Mouse (Mus musculus): ENCODE data around the gene Cd274. TPM values are rescaled to one million over a fixed set of nuclear protein-coding genes. Genes with fewer than 3 reads are reported as not detected.

The Cd274 gene
- polyA plus RNA-seq, 1 experiment from 2014 or later = 0.76 TPM

DNA sequence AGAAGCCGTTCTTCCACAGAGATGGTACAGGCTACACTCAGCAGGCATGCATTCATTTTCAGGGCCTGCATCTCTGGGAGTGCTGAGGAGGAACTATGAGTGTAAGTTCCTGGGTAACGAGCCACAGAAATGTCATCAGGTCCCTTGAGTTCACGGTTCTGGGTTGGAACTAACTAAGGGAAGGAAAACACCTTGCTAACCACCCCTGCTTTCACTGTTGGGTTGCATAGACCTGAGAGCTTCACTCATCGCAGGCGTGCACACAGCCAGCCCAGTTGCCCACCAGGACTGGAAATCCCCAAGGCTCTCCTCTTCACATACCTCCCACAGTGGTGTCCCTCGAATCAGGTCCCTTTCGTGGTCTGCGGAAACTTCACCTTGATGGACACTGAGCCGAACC lies 7.7 kb downstream of the Cd274 start:
- H3K4me2 ChIP-seq = no peak overlapping the region
- no peak for ATAC-seq (ENCODE audit: insufficient read depth)
- H3K27me3 ChIP-seq = no peaks in the 10 kb centered on the region
- H3K36me3 ChIP-seq (replicated peaks) = no peaks in the 10 kb centered on the region
- H3K4me3 ChIP-seq (replicated peaks) = no peak overlapping the region
- peaks cover 12% of the 10 kb centered on the region for H3K4me1 ChIP-seq (replicated peaks)
- H3K9ac ChIP-seq = no peak overlapping the region
- no peaks in the 10 kb centered on the region for H3K9me3 ChIP-seq (replicated peaks)
- no peak overlapping the region for H3K27ac ChIP-seq (replicated peaks)
- 81% methylated on average over 9 of the region's 9 CpGs for whole genome bisulfite sequencing (ENCODE audit: insufficient replicate concordance)

DNA sequence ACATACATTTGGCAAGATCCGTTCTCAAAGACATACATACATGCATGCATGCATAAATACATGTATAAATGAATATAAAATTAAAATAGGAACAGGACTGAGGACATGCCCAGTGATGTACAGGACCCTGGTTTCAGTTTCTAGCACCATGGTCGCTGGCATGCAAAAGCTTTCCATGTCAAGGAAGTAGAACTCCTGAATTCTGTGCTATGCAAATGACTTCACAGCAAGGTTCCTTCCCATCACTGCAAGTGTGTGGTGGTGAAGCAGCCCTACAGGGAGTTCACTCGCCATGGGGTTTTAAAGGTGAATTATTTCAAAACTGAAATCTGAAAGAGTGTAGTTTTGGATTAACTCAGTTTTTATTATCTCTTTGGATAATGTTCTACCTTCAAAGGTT lies 9.1 kb downstream of the Cd274 start:
- 65% methylated on average over 3 of the region's 3 CpGs for WGBS (ENCODE audit: insufficient replicate concordance)
- ATAC-seq (ENCODE audit: insufficient read depth) = no peak

DNA sequence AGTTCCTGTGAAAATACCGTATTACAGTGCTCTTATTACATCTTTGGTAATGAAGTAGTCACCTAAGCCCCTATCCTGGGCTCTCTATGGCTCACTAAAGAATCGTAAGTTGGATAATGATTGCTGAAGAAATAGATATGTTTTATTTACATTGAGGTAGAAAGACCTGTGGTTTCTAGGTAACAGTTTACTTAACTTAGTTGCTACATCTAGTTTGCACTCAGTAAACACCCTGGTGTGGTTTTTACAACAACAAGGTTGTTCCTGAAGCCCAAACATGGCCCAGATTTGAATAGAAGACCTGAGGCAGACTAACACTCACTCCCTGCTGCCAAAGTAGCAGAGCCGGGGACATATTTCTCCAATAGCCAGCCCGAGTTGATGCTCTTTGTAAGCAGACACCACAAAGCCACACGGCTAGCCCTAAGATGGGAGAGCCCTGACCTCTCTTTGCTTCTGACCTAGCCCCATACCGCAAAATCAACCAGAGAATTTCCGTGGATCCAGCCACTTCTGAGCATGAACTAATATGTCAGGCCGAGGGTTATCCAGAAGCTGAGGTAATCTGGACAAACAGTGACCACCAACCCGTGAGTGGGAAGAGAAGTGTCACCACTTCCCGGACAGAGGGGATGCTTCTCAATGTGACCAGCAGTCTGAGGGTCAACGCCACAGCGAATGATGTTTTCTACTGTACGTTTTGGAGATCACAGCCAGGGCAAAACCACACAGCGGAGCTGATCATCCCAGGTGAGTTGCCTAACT lies 12.8 kb downstream of the Cd274 start:
- H3K9ac ChIP-seq = no peak overlapping the region
- H3K9me3 ChIP-seq (replicated peaks) = no peaks in the 10 kb centered on the region
- no peak for ATAC-seq (ENCODE audit: insufficient read depth)
- H3K27ac ChIP-seq (replicated peaks) = no peak overlapping the region
- no peaks in the 10 kb centered on the region for H3K27me3 ChIP-seq
- no peaks in the 10 kb centered on the region for H3K36me3 ChIP-seq (replicated peaks)
- H3K4me2 ChIP-seq = no peak overlapping the region
- 69% methylated on average over 14 of the region's 14 CpGs for WGBS (ENCODE audit: insufficient replicate concordance)
- no peak overlapping the region for H3K4me3 ChIP-seq (replicated peaks)
- 0 out of 2 replicates have a peak, but pooled peaks cover 10% of the 10 kb centered on the region for H3K4me1 ChIP-seq (replicated peaks)

More for the DNA sequence above, 9.1 kb downstream of the Cd274 start:
- no peaks in the 10 kb centered on the region for H3K27me3 ChIP-seq
- no peaks in the 10 kb centered on the region for H3K36me3 ChIP-seq (replicated peaks)
- no peak overlapping the region for H3K9ac ChIP-seq
- no peak overlapping the region for H3K4me2 ChIP-seq
- no peak overlapping the region for H3K4me3 ChIP-seq (replicated peaks)
- no peak overlapping the region for H3K27ac ChIP-seq (replicated peaks)
- H3K4me1 ChIP-seq (replicated peaks) = peaks cover 13% of the 10 kb centered on the region
- no peaks in the 10 kb centered on the region for H3K9me3 ChIP-seq (replicated peaks)

DNA sequence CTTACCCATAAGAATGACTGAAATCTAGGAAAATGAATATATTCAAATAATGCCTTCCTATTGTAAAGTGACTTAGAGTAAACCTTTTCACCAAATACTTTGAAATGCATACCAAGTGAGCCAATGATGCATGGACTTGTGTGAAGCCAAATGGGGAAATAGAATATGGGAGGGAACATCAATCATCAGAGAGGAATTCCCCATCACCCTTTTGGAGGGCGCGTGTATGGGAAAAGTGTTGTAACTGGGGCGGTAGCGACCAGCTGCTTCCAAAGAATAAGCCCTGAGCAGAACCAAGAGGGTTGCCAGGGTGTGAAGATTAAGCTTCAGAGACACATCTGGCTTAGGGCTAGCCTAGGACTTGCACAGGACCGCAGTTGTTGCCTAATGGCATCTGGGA lies 16.1 kb downstream of the Cd274 start:
- WGBS (ENCODE audit: insufficient replicate concordance) = 77% methylated on average over 5 of the region's 5 CpGs
- H3K4me3 ChIP-seq (replicated peaks) = no peak overlapping the region

DNA sequence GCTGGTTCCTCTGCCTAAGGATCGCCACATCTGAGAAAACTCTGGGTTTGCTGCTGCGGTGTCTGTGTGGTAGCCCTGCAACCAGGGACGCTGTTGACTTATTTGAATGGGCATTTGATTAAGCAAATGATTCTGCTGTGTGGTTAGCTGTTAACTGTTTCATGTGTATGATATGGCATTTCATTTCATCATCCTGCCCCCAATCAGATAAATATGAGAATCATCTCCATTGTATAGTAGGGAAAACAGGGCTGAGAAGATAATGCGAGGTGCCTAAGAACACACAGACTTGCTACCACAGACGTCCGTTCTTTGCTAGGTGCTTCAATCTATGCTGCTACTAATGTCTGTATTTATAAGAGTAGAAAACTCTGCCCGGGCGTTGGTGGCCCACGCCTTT lies 17.2 kb downstream of the Cd274 start:
- no peaks in the 10 kb centered on the region for H3K36me3 ChIP-seq (replicated peaks)
- 0 out of 2 replicates have a peak, but pooled peaks cover 10% of the 10 kb centered on the region for H3K4me1 ChIP-seq (replicated peaks)
- 69% methylated on average over 9 of the region's 9 CpGs for WGBS (ENCODE audit: insufficient replicate concordance)
- no peaks in the 10 kb centered on the region for H3K27me3 ChIP-seq
- H3K27ac ChIP-seq (replicated peaks) = no peak overlapping the region
- no peak overlapping the region for H3K4me2 ChIP-seq
- H3K9ac ChIP-seq = no peak overlapping the region
- H3K4me3 ChIP-seq (replicated peaks) = no peak overlapping the region
- ATAC-seq (ENCODE audit: insufficient read depth) = no peak
- H3K9me3 ChIP-seq (replicated peaks) = no peaks in the 10 kb centered on the region

More for the DNA sequence above, 16.1 kb downstream of the Cd274 start:
- no peaks in the 10 kb centered on the region for H3K27me3 ChIP-seq
- H3K27ac ChIP-seq (replicated peaks) = no peak overlapping the region
- H3K4me2 ChIP-seq = no peak overlapping the region
- no peak overlapping the region for H3K9ac ChIP-seq
- H3K4me1 ChIP-seq (replicated peaks) = 0 out of 2 replicates have a peak, but pooled peaks cover 10% of the 10 kb centered on the region
- ATAC-seq (ENCODE audit: insufficient read depth) = no peak
- H3K9me3 ChIP-seq (replicated peaks) = no peaks in the 10 kb centered on the region
- H3K36me3 ChIP-seq (replicated peaks) = no peaks in the 10 kb centered on the region

DNA sequence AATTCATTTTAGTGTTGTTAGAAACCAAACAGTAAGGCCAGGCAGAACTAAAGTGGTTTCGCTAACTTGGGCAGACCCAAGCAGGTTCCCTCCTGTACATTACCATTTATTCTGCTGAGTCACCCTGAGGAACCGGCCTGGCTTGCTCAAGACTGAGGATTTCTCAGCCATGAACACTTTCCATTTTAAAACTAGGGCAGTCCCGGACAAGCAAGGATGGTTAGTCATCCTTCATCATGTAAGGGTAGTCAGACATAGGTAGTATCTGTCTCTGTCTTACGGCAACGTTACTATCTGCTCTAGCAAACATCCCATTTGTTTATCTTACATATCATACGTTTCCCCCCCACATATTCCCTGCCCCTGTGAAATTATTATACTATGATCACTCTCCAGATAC lies 17.7 kb downstream of the Cd274 start:
- no peak for ATAC-seq (ENCODE audit: insufficient read depth)
- no peak overlapping the region for H3K4me2 ChIP-seq
- H3K27me3 ChIP-seq = no peaks in the 10 kb centered on the region
- H3K9me3 ChIP-seq (replicated peaks) = no peaks in the 10 kb centered on the region
- H3K4me1 ChIP-seq (replicated peaks) = 0 out of 2 replicates have a peak, but pooled peaks cover 10% of the 10 kb centered on the region
- no peaks in the 10 kb centered on the region for H3K36me3 ChIP-seq (replicated peaks)
- 35% methylated on average over 6 of the region's 6 CpGs for WGBS (ENCODE audit: insufficient replicate concordance)
- no peak overlapping the region for H3K27ac ChIP-seq (replicated peaks)
- no peak overlapping the region for H3K9ac ChIP-seq
- H3K4me3 ChIP-seq (replicated peaks) = no peak overlapping the region

DNA sequence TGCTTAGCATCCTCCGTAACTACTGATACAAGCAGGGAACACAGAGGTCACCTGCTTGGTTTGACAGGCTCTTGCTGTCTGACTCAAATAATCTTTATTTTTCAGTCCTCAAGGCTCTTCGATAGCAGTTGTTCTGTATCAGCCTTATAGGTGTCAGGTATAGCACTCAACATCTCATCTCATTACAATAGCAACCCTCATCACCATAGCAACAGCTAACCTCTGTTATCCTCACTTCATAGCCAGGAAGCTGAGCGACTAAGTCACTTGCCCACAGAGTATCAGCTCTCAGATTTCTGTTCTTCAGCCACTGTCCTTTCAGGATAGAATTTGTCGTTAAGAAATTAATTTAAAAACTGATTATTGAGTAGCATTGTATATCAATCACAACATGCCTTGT lies 18.6 kb downstream of the Cd274 start:
- ATAC-seq (ENCODE audit: insufficient read depth) = no peak
- Histone ChIP-seq H3K36me3 (replicated peaks) (no peaks in the 10 kb centered on the region), H3K4me3 (replicated peaks) (no peak overlapping the region), H3K4me1 (replicated peaks) (0 out of 2 replicates have a peak, but pooled peaks cover 10% of the 10 kb centered on the region), H3K9me3 (replicated peaks) (no peaks in the 10 kb centered on the region), H3K4me2 (no peak overlapping the region), H3K27ac (replicated peaks) (no peak overlapping the region), H3K27me3 (no peaks in the 10 kb centered on the region), H3K9ac (no peak overlapping the region)
- WGBS (ENCODE audit: insufficient replicate concordance) = 81% methylated on average over 4 of the region's 4 CpGs

DNA sequence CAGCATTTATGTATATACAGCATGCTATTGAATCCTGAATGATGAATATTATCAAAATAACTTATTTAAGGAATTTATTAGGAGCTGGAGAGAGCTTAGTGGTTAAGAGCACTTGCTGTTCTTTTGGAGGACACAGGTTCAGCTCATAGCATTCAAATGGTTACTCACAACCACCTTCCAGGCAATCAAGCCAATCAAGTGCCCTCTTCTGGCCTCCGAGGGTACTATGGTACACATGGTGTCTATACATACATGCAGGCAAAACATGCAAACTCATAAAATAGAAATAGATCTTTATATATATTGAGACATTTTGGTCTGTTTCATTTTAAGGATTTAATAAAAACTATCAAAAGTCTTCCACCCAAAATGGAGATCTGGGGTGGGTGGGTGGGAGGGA lies 21.6 kb downstream of the Cd274 start:
- Histone ChIP-seq H3K27me3 (no peaks in the 10 kb centered on the region), H3K9me3 (replicated peaks) (no peaks in the 10 kb centered on the region), H3K27ac (replicated peaks) (no peak overlapping the region), H3K4me2 (no peak overlapping the region), H3K36me3 (replicated peaks) (no peaks in the 10 kb centered on the region), H3K4me1 (replicated peaks) (0 out of 2 replicates have a peak, but pooled peaks cover 6% of the 10 kb centered on the region), H3K9ac (no peak overlapping the region), H3K4me3 (replicated peaks) (no peak overlapping the region)
- ATAC-seq (ENCODE audit: insufficient read depth) = no peak
- 57% methylated on average over 1 of the region's 1 CpGs for WGBS (ENCODE audit: insufficient replicate concordance)

DNA sequence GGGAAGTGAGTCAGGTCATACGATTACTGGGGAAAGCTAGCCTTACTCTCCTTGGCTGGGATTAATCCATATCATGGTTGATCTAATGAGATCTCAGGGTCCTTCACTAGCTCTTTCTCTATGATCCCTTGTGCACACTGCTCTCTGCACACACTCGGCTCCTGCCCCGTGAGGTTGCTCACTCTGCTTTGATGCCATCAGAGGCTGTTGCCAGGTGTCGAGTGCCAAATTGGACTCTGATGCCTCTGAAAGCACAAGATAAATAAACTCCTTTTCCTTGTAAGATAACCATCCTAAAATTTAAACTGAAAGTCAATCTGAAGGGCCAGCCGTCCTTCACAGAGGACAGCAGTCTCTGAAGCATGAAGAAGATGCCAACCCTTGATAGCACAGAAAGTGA lies 23.2 kb downstream of the Cd274 start:
- Histone ChIP-seq H3K9me3 (replicated peaks) (no peaks in the 10 kb centered on the region), H3K36me3 (replicated peaks) (no peaks in the 10 kb centered on the region), H3K4me1 (replicated peaks) (no peaks in the 10 kb centered on the region), H3K4me3 (replicated peaks) (no peak overlapping the region), H3K4me2 (no peak overlapping the region), H3K27me3 (no peaks in the 10 kb centered on the region), H3K9ac (no peak overlapping the region), H3K27ac (replicated peaks) (no peak overlapping the region)
- 50% methylated on average over 5 of the region's 5 CpGs for WGBS (ENCODE audit: insufficient replicate concordance)
- ATAC-seq (ENCODE audit: insufficient read depth) = no peak

DNA sequence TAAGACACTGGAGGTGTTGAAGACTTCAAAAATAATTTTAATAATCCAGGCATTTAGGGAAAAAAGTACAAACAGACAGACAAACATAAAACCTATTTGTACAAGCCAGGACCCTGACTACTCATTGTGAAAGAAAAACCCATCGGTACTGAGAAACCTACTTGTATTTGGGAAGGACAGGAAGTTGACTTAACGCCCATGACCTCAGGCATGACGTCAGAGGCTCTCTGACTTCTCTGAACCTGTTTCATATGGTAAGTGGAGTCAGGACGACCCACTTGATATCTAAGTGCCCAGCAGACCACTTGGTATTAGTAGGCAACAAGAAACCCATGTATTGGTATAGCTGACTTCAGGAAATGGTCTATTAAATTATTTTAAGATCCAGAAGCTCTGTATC lies 24.0 kb downstream of the Cd274 start:
- Histone ChIP-seq H3K9ac (no peak overlapping the region), H3K9me3 (replicated peaks) (no peaks in the 10 kb centered on the region), H3K36me3 (replicated peaks) (no peaks in the 10 kb centered on the region), H3K27ac (replicated peaks) (no peak overlapping the region), H3K4me2 (no peak overlapping the region), H3K27me3 (no peaks in the 10 kb centered on the region), H3K4me1 (replicated peaks) (0 out of 2 replicates have a peak, but pooled peaks cover 2% of the 10 kb centered on the region), H3K4me3 (replicated peaks) (no peak overlapping the region)
- WGBS (ENCODE audit: insufficient replicate concordance) = 46% methylated on average over 4 of the region's 4 CpGs
- ATAC-seq (ENCODE audit: insufficient read depth) = no peak

DNA sequence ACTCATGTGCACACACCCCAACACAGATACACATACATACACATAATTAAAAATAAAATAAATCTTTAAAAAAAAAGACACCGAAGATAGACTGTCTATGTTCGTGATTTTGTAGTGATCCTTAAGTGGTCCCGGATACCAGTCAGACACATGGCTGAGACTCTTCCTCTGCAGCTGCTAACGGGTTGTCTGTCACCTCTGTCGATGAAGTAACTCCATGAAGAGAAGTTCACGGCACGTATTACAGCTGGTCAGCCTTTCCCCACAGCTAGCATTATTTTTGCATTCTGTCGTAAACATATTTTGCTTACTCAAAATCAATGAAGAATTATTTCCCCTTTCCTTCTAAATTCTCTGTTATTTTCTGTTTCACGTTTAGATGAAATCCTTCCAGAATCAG lies 26.1 kb downstream of the Cd274 start:
- Histone ChIP-seq H3K4me1 (replicated peaks) (0 out of 2 replicates have a peak, but pooled peaks cover 4% of the 10 kb centered on the region), H3K36me3 (replicated peaks) (no peaks in the 10 kb centered on the region), H3K4me3 (replicated peaks) (no peak overlapping the region), H3K4me2 (no peak overlapping the region), H3K27ac (replicated peaks) (no peak overlapping the region), H3K27me3 (no peaks in the 10 kb centered on the region), H3K9me3 (replicated peaks) (no peaks in the 10 kb centered on the region), H3K9ac (no peak overlapping the region)
- no peak for ATAC-seq (ENCODE audit: insufficient read depth)
- WGBS (ENCODE audit: insufficient replicate concordance) = 70% methylated on average over 9 of the region's 9 CpGs

DNA sequence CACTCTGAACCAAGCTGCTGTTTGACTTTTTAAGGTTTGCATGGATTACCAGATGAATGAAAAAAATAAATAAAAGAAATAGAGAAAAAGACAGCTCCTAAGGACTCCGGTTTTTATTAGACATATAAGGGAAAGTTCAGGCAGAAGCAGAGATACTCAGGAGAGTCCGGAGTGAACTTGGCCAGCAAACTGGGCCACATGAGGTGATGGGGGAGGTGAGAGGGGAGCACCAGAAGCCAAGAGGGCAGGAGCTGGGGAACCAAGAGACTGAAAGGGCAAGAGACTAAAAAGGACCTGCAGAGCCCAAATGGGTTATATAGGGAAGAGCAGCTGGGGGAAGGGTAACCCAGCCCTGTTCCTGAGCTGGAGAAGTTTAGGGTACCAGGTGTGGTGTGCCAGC lies 27.5 kb downstream of the Cd274 start:
- H3K4me2 ChIP-seq = no peak overlapping the region
- no peak overlapping the region for H3K9ac ChIP-seq
- ATAC-seq (ENCODE audit: insufficient read depth) = no peak
- H3K36me3 ChIP-seq (replicated peaks) = no peaks in the 10 kb centered on the region
- H3K27ac ChIP-seq (replicated peaks) = no peak overlapping the region
- H3K4me3 ChIP-seq (replicated peaks) = no peak overlapping the region
- no peaks in the 10 kb centered on the region for H3K27me3 ChIP-seq
- H3K9me3 ChIP-seq (replicated peaks) = no peaks in the 10 kb centered on the region
- 70% methylated on average over 2 of the region's 2 CpGs for WGBS (ENCODE audit: insufficient replicate concordance)
- 0 out of 2 replicates have a peak, but pooled peaks cover 4% of the 10 kb centered on the region for H3K4me1 ChIP-seq (replicated peaks)

All from liver, embryonic 15.5 days (tissue).